ENCODE assay signal across 20 mouse cellular contexts in the genomic region with DNA sequence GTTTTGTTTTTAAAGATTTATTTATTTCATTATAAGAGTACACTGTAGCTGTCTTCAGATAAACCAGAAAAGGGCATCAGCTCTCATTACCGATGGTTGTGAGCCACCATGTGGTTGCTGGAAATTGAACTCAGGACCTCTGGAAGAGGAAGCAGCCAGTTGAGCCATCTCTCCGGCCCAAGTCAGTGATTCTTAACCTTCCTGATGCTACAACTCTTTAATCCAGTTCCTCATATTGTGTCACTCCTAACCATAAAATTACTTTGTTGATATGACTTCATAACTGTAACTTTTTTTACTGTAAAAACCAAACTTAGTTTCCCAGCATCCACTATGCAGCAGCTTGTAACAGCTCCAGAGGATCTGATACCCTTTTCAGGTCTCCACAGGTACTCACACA. TPM values are rescaled to one million over a fixed set of nuclear protein-coding genes. Genes with fewer than 3 reads are reported as not detected.
A peak's percentile ranks its signal among the peaks of the same experiment; 100 is the strongest.
DNase-seq lines count a peak whose midpoint lies in the region; ATAC-seq lines count a peak whose summit lies in the region.
"Had no signal": no experiment of that assay in that cellular context is flagged by ENCODE, and none has a peak within 500 bp of the region (broad histone marks: within the 10 kb centered on the region; RNA-seq: fewer than 3 reads in every experiment).

No protein-coding gene starts in this region.

- DNase-seq in adrenal gland, adult 8-10 months, result no peak
- no peak for DNase-seq in layer of hippocampus, postnatal 25 days (ENCODE audit: extremely low spot score in 1 of 2, low spot score in 1 of 2)
- DNase-seq in layer of hippocampus, adult 9-11 months, result no peak
- DNase-seq: adrenal gland, postnatal 10 days; adrenal gland, postnatal 25 days; B cell, adult 2 months; cerebellum, adult 11 months; cerebellum, adult 18-20 months; cerebellum, adult 8-10 months; cerebellum, adult 9-11 months; cerebellum, postnatal 14 days; cerebellum, postnatal 36 days; embryo, embryonic 11 days; forebrain, postnatal 0 days had no signal

- peak; percentile 86 for ATAC-seq in granulocyte monocyte progenitor cell, adult 5-6 weeks (replicated peaks; ENCODE audit: poor library complexity, severe bottlenecking)
- ATAC-seq in megakaryocyte progenitor cell, adult 5-6 weeks (replicated peaks; ENCODE audit: poor library complexity), result peak; percentile 64
- ATAC-seq: activated CD4-positive, CD25-positive, alpha-beta regulatory T cell, adult 4 months; CD4-positive, CD25-positive, alpha-beta regulatory T cell, adult 4 months; forebrain, embryonic 15.5 days; forebrain, postnatal 0 days; Patski had no signal

RNA-seq across cellular contexts. Expression of gene Slc25a33, which starts 10.7 kb away (rescaled TPM):
- total RNA-seq in granulocyte monocyte progenitor cell, adult 5-6 weeks (2014; fragmentation: Nextera tagmentation), result 1.6 and 5.8 TPM in 2 replicates
- 3.9 and 5.2 TPM in 2 replicates for total RNA-seq in granulocyte monocyte progenitor cell, adult 5-6 weeks (2017)
- 4.9 and 8.6 TPM in 2 replicates for total RNA-seq in megakaryocyte progenitor cell, adult 5-6 weeks (2015)
- 3.8 and 6.2 TPM in 2 replicates for total RNA-seq in megakaryocyte progenitor cell, adult 5-6 weeks (2017)
- total RNA-seq in adrenal gland, adult 8-10 months (2022), result 10 to 100 TPM; 22.2 to 24.2 (median 23.6) TPM
- 10 to 100 TPM; 31.0 to 38.8 TPM for total RNA-seq in layer of hippocampus, postnatal 25 days (2021)

RNA-seq across cellular contexts. Expression of gene Tmem201, which starts 25.5 kb away (rescaled TPM):
- total RNA-seq in granulocyte monocyte progenitor cell, adult 5-6 weeks (2014; fragmentation: Nextera tagmentation), result 14.0 and 17.6 TPM in 2 replicates
- 7.1 and 7.5 TPM in 2 replicates for total RNA-seq in granulocyte monocyte progenitor cell, adult 5-6 weeks (2017)
- total RNA-seq in megakaryocyte progenitor cell, adult 5-6 weeks (2015), result 10.9 and 12.4 TPM in 2 replicates
- 8.5 and 8.8 TPM in 2 replicates for total RNA-seq in megakaryocyte progenitor cell, adult 5-6 weeks (2017)
- total RNA-seq in adrenal gland, adult 8-10 months (2022), result 10 to 100 TPM; 29.0 to 41.6 (median 36.4) TPM
- 10 to 100 TPM; 66.5 to 70.7 TPM for total RNA-seq in layer of hippocampus, postnatal 25 days (2021)
